Comparison of ENCODE assay signal across 18 mouse cellular contexts in the genomic region with DNA sequence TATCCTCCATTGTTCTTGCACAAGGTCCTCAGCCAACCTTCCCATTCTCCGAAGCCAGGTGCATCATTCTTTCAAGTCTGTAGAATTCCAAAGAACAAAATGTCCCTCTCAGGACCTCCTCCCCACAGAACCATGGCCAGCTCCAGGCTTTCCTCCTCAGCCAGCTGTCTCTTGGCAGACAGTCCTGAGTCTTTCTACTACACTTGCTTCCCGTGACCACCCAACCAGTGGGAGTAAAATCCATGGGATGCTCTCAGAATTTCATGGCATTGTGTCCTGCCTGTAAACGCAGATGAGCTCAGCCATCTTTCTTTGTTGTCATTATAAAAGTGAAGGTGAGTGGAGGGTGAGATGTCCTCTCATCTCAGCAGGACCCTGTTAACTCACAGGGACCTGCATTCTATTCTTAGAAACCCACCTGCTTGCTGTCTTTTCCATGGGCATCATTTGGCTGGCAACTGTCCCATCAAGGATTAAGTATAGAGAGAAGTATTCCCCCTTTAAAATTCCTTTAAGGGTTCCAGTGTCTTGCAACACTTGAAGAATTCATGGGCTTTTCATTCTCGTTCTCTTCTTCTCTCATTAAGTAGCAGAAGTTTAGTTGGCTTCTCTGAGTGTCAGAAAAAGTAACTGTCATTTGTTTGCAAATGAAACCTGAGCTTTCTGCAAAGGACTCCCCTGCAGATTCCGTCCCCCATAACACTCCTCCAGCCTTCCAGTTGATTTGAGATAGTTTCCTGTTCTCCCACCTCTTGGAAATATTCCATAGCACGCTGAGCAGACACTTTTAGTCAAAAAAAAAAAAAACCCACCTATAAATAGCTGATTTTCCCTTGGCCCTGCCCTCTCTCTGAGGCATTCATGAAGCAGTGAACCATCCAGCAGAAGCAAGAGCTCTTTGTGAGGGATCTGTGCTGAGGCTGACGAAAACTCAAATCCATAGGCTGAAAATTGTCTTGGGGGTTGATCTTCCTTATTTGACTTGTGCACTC.
DNase-seq lines count a peak whose midpoint lies in the region; ATAC-seq and TF ChIP-seq lines count a peak whose summit lies in the region.
"Had no signal": no experiment of that assay in that cellular context is flagged by ENCODE, and none has a peak within 500 bp of the region (broad histone marks: within the 10 kb centered on the region; RNA-seq: fewer than 3 reads in every experiment).

No protein-coding gene starts in this region.

- TF ChIP-seq CTCF in left cerebral cortex, adult 2 months (IDR thresholded peaks at IDR 0.05) = no peak

- H3K9ac ChIP-seq in heart, embryonic 14.5 days (ENCODE audit: low read length) = no peak overlapping the region
- H3K9ac ChIP-seq: heart, embryonic 12.5 days; hindbrain, embryonic 14.5 days had no signal

- no peak overlapping the region for H3K27ac ChIP-seq in heart, embryonic 14.5 days (replicated peaks in 1 of 2; ENCODE audit: control insufficient read depth in 1 of 2, insufficient read depth in 1 of 2, low read depth in 2 of 2, low read length in 2 of 2)
- peak overlapping the region; percentile 73 for H3K27ac ChIP-seq in left cerebral cortex, adult 2 months
- H3K27ac ChIP-seq: hindbrain, embryonic 14.5 days had no signal

- H3K4me1 ChIP-seq in heart, embryonic 14.5 days (ENCODE audit: control insufficient read depth in 2 of 2, insufficient read depth in 2 of 2, low read length in 2 of 2) = peaks cover 0 to 3% of the 10 kb centered on the region in 2 experiments; a peak in 1 of 4 replicates

- intact Hi-C loops in left cerebral cortex, adult 2 months (cut with DNase I) = loop anchor here (5.0 kb wide), 2 partner anchors 69 to 439 kb away; no protein-coding TSS in a partner anchor

- peaks cover 4% of the 10 kb centered on the region; the same call in 1 of the 2 replicates for H3K27me3 ChIP-seq in heart, embryonic 14.5 days (ENCODE audit: control insufficient read depth, insufficient read depth, low read length)
- H3K27me3 ChIP-seq: heart, embryonic 12.5 days had no signal

- peak overlapping the region; percentile 41 for H3K4me2 ChIP-seq in heart, embryonic 14.5 days (ENCODE audit: low read length)
- H3K4me2 ChIP-seq: heart, embryonic 12.5 days; hindbrain, embryonic 14.5 days; liver, embryonic 11.5 days had no signal

- no peaks in the 10 kb centered on the region for H3K9me3 ChIP-seq in heart, embryonic 14.5 days (ENCODE audit: control insufficient read depth, low read length)
- H3K9me3 ChIP-seq: heart, embryonic 12.5 days had no signal

- H3K36me3 ChIP-seq in heart, embryonic 14.5 days (ENCODE audit: control insufficient read depth, insufficient read depth, low read length) = no peaks in the 10 kb centered on the region
- H3K36me3 ChIP-seq: heart, embryonic 12.5 days had no signal

- ATAC-seq in heart, embryonic 14.5 days (ENCODE audit: insufficient number of reproducible peaks, insufficient read depth, low FRiP score, low read depth) = no peak
- ATAC-seq: forebrain, embryonic 16.5 days; lung, postnatal 0 days had no signal

- no peak overlapping the region for H3K4me3 ChIP-seq in heart, embryonic 14.5 days (ENCODE audit: control insufficient read depth in 1 of 2, insufficient read depth in 1 of 2, low read depth in 1 of 2, low read length in 2 of 2)
- no peak overlapping the region for H3K4me3 ChIP-seq in left cerebral cortex, adult 2 months
- H3K4me3 ChIP-seq: heart, embryonic 12.5 days; myocyte had no signal

- DNase-seq in heart, postnatal 4 days = no peak
- DNase-seq in left cerebral cortex, adult 2 months (ENCODE audit: extremely low spot score in 1 of 2, low spot score in 2 of 2) = no peak
- no peak for DNase-seq in left cerebral cortex, adult 8-10 months (ENCODE audit: low spot score in 2 of 2)
- DNase-seq in brain, adult 2 months (ENCODE audit: low read depth, low spot score) = peak; percentile 91
- peak; percentile 78 to 79 for DNase-seq in cerebellum, postnatal 10 days
- DNase-seq in adrenal gland, postnatal 4 days (ENCODE audit: low spot score in 2 of 2) = no peak
- no peak for DNase-seq in layer of hippocampus, adult 9-11 months
- DNase-seq: adrenal gland, postnatal 36 days; B cell, adult 2 months; gastrocnemius, postnatal 14 days; thymus, adult 2 months had no signal

- 40% methylated on average over 7 of the region's 7 CpGs for WGBS in heart, embryonic 14.5 days

Comparison
In these comparisons a context has a peak if more than half of its experiments do, and no peak if none do; other contexts are left out.
1. DNase-seq: peak in brain, adult 2 months (single experiment) and cerebellum, postnatal 10 days (2 of 2); none in heart, postnatal 4 days (single experiment), left cerebral cortex, adult 2 months (0 of 2), left cerebral cortex, adult 8-10 months (0 of 2), adrenal gland, postnatal 4 days (0 of 2) and layer of hippocampus, adult 9-11 months (single experiment).